ENCODE assay signal across 8 mouse cellular contexts in the genomic region with DNA sequence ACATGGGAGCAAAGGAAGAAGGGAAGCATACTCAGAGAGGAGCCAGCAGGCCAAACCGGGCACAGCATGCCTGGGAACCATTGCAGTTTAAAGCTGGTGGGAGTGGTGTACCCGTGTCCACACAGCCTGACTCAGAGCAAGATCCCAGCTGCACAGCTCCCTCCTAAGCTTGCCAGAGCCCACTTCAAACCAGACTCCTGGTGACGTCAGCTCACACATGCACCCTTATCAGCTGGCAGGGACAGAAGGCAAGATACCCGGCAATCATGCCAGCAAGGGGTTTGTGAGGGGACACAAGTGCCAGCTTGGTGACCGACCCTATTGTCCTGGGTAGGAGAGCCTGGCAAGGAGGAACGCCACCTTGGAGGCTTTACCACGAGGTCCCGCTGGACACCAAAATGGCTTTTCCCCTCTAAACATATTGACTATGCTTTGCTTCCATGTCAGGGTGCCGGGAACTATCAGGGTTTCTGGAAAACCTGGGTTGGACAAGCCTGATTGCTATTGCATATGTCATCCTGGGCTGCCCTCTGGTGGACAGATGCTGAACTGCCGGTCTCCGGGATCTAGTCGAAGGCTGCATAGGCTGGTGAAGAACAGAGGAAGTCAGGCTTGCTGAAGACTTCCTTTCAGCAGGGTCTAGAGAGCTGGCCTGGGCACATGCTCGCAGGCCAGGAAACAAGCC. TPM values are rescaled to one million over a fixed set of nuclear protein-coding genes. Genes with fewer than 3 reads are reported as not detected.
DNase-seq lines count a peak whose midpoint lies in the region; ATAC-seq lines count a peak whose summit lies in the region.

No protein-coding gene starts in this region.

- 5% methylated on average over 13 of the region's 13 CpGs for WGBS in hindbrain, embryonic 12.5 days

- peaks cover 41% of the 10 kb centered on the region for H3K4me1 ChIP-seq in hindbrain, embryonic 12.5 days

- peak overlapping the region; percentile 97 for H3K27ac ChIP-seq in hindbrain, embryonic 12.5 days

- DNase-seq in Muller cell, postnatal 12 days (ENCODE audit: inconsistent ontology term), result peak; percentile 82
- peak; percentile 94 for DNase-seq in cerebellum, adult 9-11 months
- DNase-seq in frontal cortex, postnatal 10 days (ENCODE audit: low spot score in 2 of 2), result peak; percentile 90 to 97
- peak; percentile 100 for DNase-seq in layer of hippocampus, postnatal 10 days (ENCODE audit: low spot score in 2 of 2)
- peak; percentile 98 for DNase-seq in lung, postnatal 14 days
- peak; percentile 77 for DNase-seq in retina, adult 2 months (ENCODE audit: low read depth, low spot score)
- DNase-seq in thymus, postnatal 25 days, result peak; percentile 87

- H3K9me3 ChIP-seq in hindbrain, embryonic 12.5 days (replicated peaks), result peaks cover 17% of the 10 kb centered on the region

- peak overlapping the region; percentile 12; the same call in 1 of the 2 replicates for H3K4me3 ChIP-seq in hindbrain, embryonic 12.5 days

- H3K4me2 ChIP-seq in hindbrain, embryonic 12.5 days (replicated peaks), result peak overlapping the region; percentile 52

- H3K27me3 ChIP-seq in hindbrain, embryonic 12.5 days, result peaks cover 24% of the 10 kb centered on the region

- 0 out of 2 replicates have a peak, but pooled peaks cover 3% of the 10 kb centered on the region for H3K36me3 ChIP-seq in hindbrain, embryonic 12.5 days

- peak overlapping the region; percentile 52 for H3K9ac ChIP-seq in hindbrain, embryonic 12.5 days

- peak; percentile 53 for ATAC-seq in hindbrain, embryonic 12.5 days (ENCODE audit: low FRiP score)

RNA-seq across cellular contexts. Expression of a gene that starts 52.0 kb away (rescaled TPM):
- polyA plus RNA-seq in hindbrain, embryonic 12.5 days (2016; fragmentation: Nextera tagmentation; extraction: Ambion mirVana), result not detected in 2 replicates
- total RNA-seq in layer of hippocampus, postnatal 10 days (2021), result not detected

Comparison
In these comparisons a context has a peak if more than half of its experiments do, and no peak if none do; other contexts are left out.
1. Peak in every context shown above with its lines: DNase-seq, ATAC-seq, H3K4me3 ChIP-seq and H3K27ac ChIP-seq.